Mouse (Mus musculus) cerebellum, adult 2 months (tissue): ENCODE data around the gene Pik3cb.

Source experiments
- CTCF ChIP-seq: fragments of 200-500 bp; IDR thresholded peaks from 2 replicates; pipeline ENCODE4 v1.5.1; 2011; ENCODE audit warnings: low read depth, mild to moderate bottlenecking, control low read depth, low read length, moderate library complexity, borderline replicate concordance; ENCODE audit not compliant: insufficient read depth
- POLR2A ChIP-seq: fragments of 200-500 bp; IDR thresholded peaks from 2 replicates; pipeline ENCODE4 v1.6.1; 2011; ENCODE audit warnings: low read length, control low read depth, borderline replicate concordance; ENCODE audit not compliant: insufficient read depth

- TF ChIP-seq POLR2A (no peak), CTCF (no peak)
Observed at GRCm38 (mm10) chr9:99089904-99090303, 50.5 kb downstream of the Pik3cb start.
